Mouse (Mus musculus) liver, adult 2 months (tissue): ENCODE results near the gene Spats2. TPM values are rescaled to one million over a fixed set of nuclear protein-coding genes. Genes with fewer than 3 reads are reported as not detected.
"Not testable (repeated sequence)": the region's sequence is repeated elsewhere in the genome, so short reads cannot be mapped to it uniquely, and the experiment has no call there.

ENCODE experiments used
- DNase-seq: peaks from one replicate; pipeline ENCODE4 v3.0.0-alpha.2; 2011; ENCODE audit warnings: low read depth, low spot score; ENCODE audit errors: extremely low read depth
- H3K27ac ChIP-seq: fragments of 200-500 bp; replicated peaks from 2 replicates; pipeline ENCODE4 v1.5.1; 2012; ENCODE audit warnings: low read depth, mild to moderate bottlenecking, control low read depth, inconsistent platforms, low read length; ENCODE audit not compliant: insufficient read depth
- H3K27me3 ChIP-seq: fragments of 200-500 bp; 2 replicates; pipeline ENCODE4 v1.6.1; 2012; ENCODE audit warnings: mild to moderate bottlenecking, moderate library complexity, low read length, inconsistent platforms; ENCODE audit not compliant: control insufficient read depth, insufficient read depth
- H3K36me3 ChIP-seq: fragments of 200-500 bp; 2 replicates; pipeline ENCODE4 v1.6.1; 2012; ENCODE audit warnings: low read length, inconsistent platforms; ENCODE audit not compliant: control insufficient read depth, insufficient read depth
- H3K4me1 ChIP-seq: fragments of 200-500 bp; 2 replicates; pipeline ENCODE4 v1.6.1; 2011; ENCODE audit warnings: low read length; ENCODE audit not compliant: control insufficient read depth, insufficient read depth
- H3K4me3 ChIP-seq: fragments of 200-500 bp; 2 replicates; pipeline ENCODE4 v1.5.1; 2011; ENCODE audit warnings: low read depth, mild to moderate bottlenecking, control low read depth, low read length, moderate library complexity; ENCODE audit not compliant: insufficient read depth
- H3K79me2 ChIP-seq: fragments of 200-500 bp; 2 replicates; pipeline ENCODE4 v1.6.1; 2012; ENCODE audit warnings: inconsistent platforms, mild to moderate bottlenecking, low read length, moderate library complexity; ENCODE audit not compliant: control insufficient read depth, insufficient read depth
- H3K9ac ChIP-seq: fragments of 200-500 bp; 2 replicates; pipeline ENCODE4 v1.6.1; 2012; ENCODE audit warnings: low read depth, mild to moderate bottlenecking, control low read depth, inconsistent platforms, low read length
- CTCF ChIP-seq: fragments of 200-500 bp; IDR thresholded peaks from 2 replicates; pipeline ENCODE4 v1.5.1; 2011; ENCODE audit warnings: low read depth, low read length, control low read depth
- POLR2A ChIP-seq: fragments of 200-500 bp; IDR thresholded peaks from 2 replicates; pipeline ENCODE4 v1.6.1; 2011; ENCODE audit warnings: low read length, control low read depth; ENCODE audit not compliant: insufficient read depth; ENCODE audit errors: extremely low read depth
- WGBS: fragments of 180-500 bp; shearing (Covaris S2); methylation state at CpG from one replicate; pipeline ENCODE4 v1.1.7; 2018; 5-methylcytosine and 5-hydroxymethylcytosine counted together
- polyA plus RNA-seq: library from polyadenylated mRNA; depleted of rRNA; stranded (reverse); fragments of >200 nt; gene quantifications from 2 replicates; pipeline ENCODE4 v1.2.3, GENCODE M21; 2012
- total RNA-seq: library from RNA; depleted of rRNA; stranded (reverse); fragments of >200 nt; gene quantifications from 2 replicates; pipeline ENCODE4 v1.2.3, GENCODE M21; 2014

The Spats2 gene
- total and polyA plus RNA-seq, 2 experiments, result 2.9 to 3.2 TPM

GRCm38 (mm10) chr15:99233719-99234118 lies 108.0 kb downstream of the Spats2 start:
- peaks cover 6% of the 10 kb centered on the region; the same call in 1 of the 2 replicates for H3K27me3 ChIP-seq
- H3K36me3 ChIP-seq, result no peaks in the 10 kb centered on the region
- TF ChIP-seq POLR2A (no peak), CTCF (no peak)
- H3K4me3 ChIP-seq, result no peak overlapping the region
- H3K79me2 ChIP-seq, result no peaks in the 10 kb centered on the region
- no peak overlapping the region for H3K27ac ChIP-seq
- no peak for DNase-seq
- H3K4me1 ChIP-seq, result no peaks in the 10 kb centered on the region
- WGBS, result 58% methylated on average over 17 of the region's 17 CpGs
- no peak overlapping the region for H3K9ac ChIP-seq

DNA sequence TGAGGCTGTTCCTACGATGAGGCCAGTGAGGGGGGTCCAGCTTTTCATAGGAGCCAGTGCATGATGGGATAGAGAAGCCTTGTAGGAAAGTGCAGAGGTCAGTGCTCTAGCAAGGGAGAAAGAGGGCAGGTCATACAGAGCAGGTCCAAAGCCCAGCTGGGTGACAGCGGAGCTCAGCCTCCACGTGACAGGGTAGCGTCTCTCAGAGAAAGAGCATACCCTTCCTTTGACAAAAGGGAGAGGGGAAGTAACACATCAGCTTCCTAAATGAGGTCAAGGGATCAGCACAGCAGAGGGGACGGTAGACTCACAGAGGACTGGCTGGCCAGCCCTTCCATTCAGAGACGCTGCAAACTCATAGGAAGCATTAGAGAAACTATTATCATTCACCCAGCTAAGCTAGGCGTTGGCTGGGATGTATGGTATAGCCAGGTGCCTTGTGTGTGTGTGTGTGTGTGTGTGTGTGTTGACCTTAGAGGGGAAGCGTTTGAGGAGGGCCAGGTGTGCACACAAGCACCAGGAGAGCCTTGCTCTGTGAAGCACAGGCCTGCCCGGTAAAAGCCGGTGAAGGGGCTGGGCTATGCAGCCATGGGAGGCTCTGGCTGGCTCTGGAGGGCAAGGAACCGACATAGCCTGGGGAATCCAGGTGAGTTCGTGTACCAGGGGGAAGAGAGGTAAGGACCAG lies 108.8 kb downstream of the Spats2 start:
- DNase-seq, result no peak
- 34% methylated on average over 12 of the region's 12 CpGs for WGBS
- no peaks in the 10 kb centered on the region for H3K36me3 ChIP-seq
- H3K4me1 ChIP-seq, result no peaks in the 10 kb centered on the region
- no peaks in the 10 kb centered on the region for H3K79me2 ChIP-seq
- H3K4me3 ChIP-seq, result no peak overlapping the region
- H3K27me3 ChIP-seq, result peaks cover 3% of the 10 kb centered on the region; the same call in 1 of the 2 replicates
- H3K27ac ChIP-seq, result no peak overlapping the region
- no peak for TF ChIP-seq CTCF
- TF ChIP-seq POLR2A, result no peak
- no peak overlapping the region for H3K9ac ChIP-seq

- Histone ChIP-seq H3K36me3 (no peaks in the 10 kb centered on the region; the same call in 1 of the 2 replicates), H3K27me3 (no peaks in the 10 kb centered on the region), H3K79me2 (no peaks in the 10 kb centered on the region), H3K4me1 (no peaks in the 10 kb centered on the region), H3K27ac (no peak overlapping the region), H3K4me3 (no peak overlapping the region), H3K9ac (no peak overlapping the region)
- DNase-seq, result no peak
- WGBS, result 79% methylated on average over 11 of the region's 11 CpGs
- TF ChIP-seq POLR2A (no peak), CTCF (no peak)
These were observed 112.3 kb downstream of the Spats2 start for GRCm38 (mm10) chr15:99238006-99238405.

DNA sequence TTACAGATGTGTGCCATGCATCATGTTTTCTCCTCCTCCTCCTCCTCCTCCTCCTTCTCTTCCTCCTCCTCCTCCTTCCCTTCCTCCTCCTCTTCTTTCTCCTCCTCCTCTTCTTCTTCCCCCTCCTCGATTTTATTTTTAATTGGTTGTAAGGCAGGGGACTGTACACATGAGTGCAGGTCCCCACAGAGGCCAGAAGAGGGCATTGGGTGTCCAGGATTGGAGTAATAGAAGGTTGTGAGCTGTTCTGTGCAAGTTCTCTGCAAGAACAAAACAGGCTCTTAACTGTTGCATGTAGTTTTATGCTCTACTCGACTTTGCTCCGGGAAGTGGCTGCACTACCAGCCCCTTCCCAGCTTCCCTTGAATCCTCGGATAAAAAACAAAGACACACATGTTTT lies 114.4 kb downstream of the Spats2 start:
- 81% methylated on average over 4 of the region's 4 CpGs for WGBS
- Histone ChIP-seq H3K36me3 (peaks cover 4% of the 10 kb centered on the region; the same call in 1 of the 2 replicates), H3K27ac (no peak overlapping the region), H3K4me1 (no peaks in the 10 kb centered on the region), H3K4me3 (no peak overlapping the region), H3K9ac (no peak overlapping the region), H3K27me3 (no peaks in the 10 kb centered on the region), H3K79me2 (no peaks in the 10 kb centered on the region)
- DNase-seq, result peak; percentile 10
- TF ChIP-seq CTCF, result peak; percentile 38; the same call in 1 of the 2 replicates
- TF ChIP-seq POLR2A, result no peak

- Histone ChIP-seq H3K9ac (no peak overlapping the region), H3K4me1 (no peaks in the 10 kb centered on the region), H3K4me3 (no peak overlapping the region), H3K79me2 (no peaks in the 10 kb centered on the region), H3K27ac (no peak overlapping the region), H3K27me3 (no peaks in the 10 kb centered on the region), H3K36me3 (peaks cover 6% of the 10 kb centered on the region; the same call in 1 of the 2 replicates)
- no peak for DNase-seq
- TF ChIP-seq POLR2A, result no peak
- no peak for TF ChIP-seq CTCF
- WGBS, result 69% methylated on average over 4 of the region's 4 CpGs
These were observed 115.5 kb downstream of the Spats2 start for GRCm38 (mm10) chr15:99241249-99241648.

- TF ChIP-seq POLR2A (no peak), CTCF (no peak)
These were observed 116.3 kb downstream of the Spats2 start for GRCm38 (mm10) chr15:99242045-99242444.

GRCm38 (mm10) chr15:99246736-99247135 lies 121.0 kb downstream of the Spats2 start:
- H3K79me2 ChIP-seq, H3K27ac ChIP-seq, H3K9ac ChIP-seq, DNase-seq, H3K27me3 ChIP-seq, H3K4me3 ChIP-seq, H3K4me1 ChIP-seq, H3K36me3 ChIP-seq: not testable (repeated sequence)
- WGBS, result 92% methylated on average over 6 of the region's 6 CpGs

More at GRCm38 (mm10) chr15:99242045-99242444, 116.3 kb downstream of the Spats2 start:
- Histone ChIP-seq H3K27ac (no peak overlapping the region), H3K4me3 (no peak overlapping the region), H3K9ac (no peak overlapping the region), H3K36me3 (peaks cover 6% of the 10 kb centered on the region; the same call in 1 of the 2 replicates), H3K27me3 (no peaks in the 10 kb centered on the region), H3K79me2 (no peaks in the 10 kb centered on the region), H3K4me1 (no peaks in the 10 kb centered on the region)
- 92% methylated on average over 10 of the region's 10 CpGs for WGBS
- no peak for DNase-seq
